Mouse (Mus musculus) stomach, postnatal 0 days (tissue): ENCODE data around the gene Ccdc155. TPM values are rescaled to one million over a fixed set of nuclear protein-coding genes. Genes with fewer than 3 reads are reported as not detected.
A peak's percentile ranks its signal among the peaks of the same experiment; 100 is the strongest.

ENCODE experiments used
- ATAC-seq: fragments of 200-750 bp; cut with Nextera tagmentation; 2 replicates; pipeline ENCODE4 v1.8.0; 2017; ENCODE audit not compliant: low FRiP score, low TSS enrichment
- DNase-seq: peaks from one replicate; pipeline ENCODE4 v3.0.0-alpha.2; 2016; ENCODE audit warnings: low spot score
- H3K27ac ChIP-seq: fragments of 300-500 bp; sonication (generic); replicated peaks from 2 replicates; pipeline ENCODE4 v1.5.1; 2014; ENCODE audit warnings: mild to moderate bottlenecking, control low read depth
- H3K27me3 ChIP-seq: fragments of 300-500 bp; sonication (generic); 2 replicates; pipeline ENCODE4 v1.6.1; 2014; ENCODE audit warnings: low read length; ENCODE audit not compliant: control insufficient read depth, insufficient read depth
- H3K36me3 ChIP-seq: fragments of 300-500 bp; sonication (generic); 2 replicates; pipeline ENCODE4 v1.6.1; 2014; ENCODE audit warnings: low read length, mixed read lengths; ENCODE audit not compliant: control insufficient read depth, insufficient read depth
- H3K4me1 ChIP-seq: fragments of 300-500 bp; sonication (generic); replicated peaks from 2 replicates; pipeline ENCODE4 v1.6.1; 2014; ENCODE audit warnings: antibody characterized with exemption; ENCODE audit not compliant: control insufficient read depth, insufficient read depth
- H3K4me2 ChIP-seq: fragments of 300-500 bp; sonication (generic); replicated peaks from 2 replicates; pipeline ENCODE4 v1.6.1; 2014; ENCODE audit warnings: low read depth, mild to moderate bottlenecking, control low read depth, moderate library complexity
- H3K4me3 ChIP-seq: fragments of 300-500 bp; sonication (generic); 2 replicates; pipeline ENCODE4 v1.5.1; 2014; ENCODE audit warnings: low read depth, low read length, control low read depth
- H3K9ac ChIP-seq: fragments of 300-500 bp; sonication (generic); 2 replicates; pipeline ENCODE4 v1.6.1; 2014; ENCODE audit warnings: mild to moderate bottlenecking, low read length, control low read depth, mixed read lengths
- H3K9me3 ChIP-seq: fragments of 300-500 bp; sonication (generic); 2 replicates; pipeline ENCODE4 v1.6.1; 2016; ENCODE audit warnings: low read length; ENCODE audit not compliant: control insufficient read depth
- CTCF ChIP-seq: IDR thresholded peaks from 2 replicates; pipeline ENCODE4 v1.5.1; 2016; ENCODE audit warnings: antibody characterized with exemption, low read depth, mild to moderate bottlenecking, moderate library complexity
- EP300 ChIP-seq: optimal IDR thresholded peaks from 2 replicates; pipeline ENCODE3; 2016; ENCODE audit warnings: antibody characterized with exemption
- WGBS: fragments of 180-500 bp; shearing (Covaris S2); extraction: QIAGEN DNeasy Blood & Tissue Kit; methylation state at CpG from one replicate; pipeline ENCODE4 v1.1.7; 2014; 5-methylcytosine and 5-hydroxymethylcytosine counted together
- polyA plus RNA-seq: library from polyadenylated mRNA; unstranded; fragments of >200 nt; fragmentation: Nextera tagmentation; extraction: Ambion mirVana; gene quantifications from 2 replicates; pipeline ENCODE4 v1.2.1, GENCODE M21; 2015

Gene Ccdc155
- 0.07 and 0.13 TPM in 2 replicates for polyA plus RNA-seq

GRCm38 (mm10) chr7:45204380-45205143 is at the start of gene Ccdc155:
TSS of gene Ccdc155 (minus strand) at chr7:45204892.
- no peak within 1 kb of the TSS for H3K27ac ChIP-seq
- ATAC-seq, result peak; percentile 81
- TF ChIP-seq EP300, result no peak
- no peak for TF ChIP-seq CTCF
- H3K4me1 ChIP-seq, result no peaks in the 10 kb centered on the region
- no peaks in the 10 kb centered on the region for H3K9me3 ChIP-seq
- H3K4me2 ChIP-seq, result peak within 1 kb of the TSS; percentile 56
- peak; percentile 84 for DNase-seq
- H3K9ac ChIP-seq, result peak within 1 kb of the TSS; percentile 23; the same call in 1 of the 2 replicates
- peak within 1 kb of the TSS; percentile 35 for H3K4me3 ChIP-seq
- H3K27me3 ChIP-seq, result no peaks in the 10 kb centered on the region
- no peaks in the 10 kb centered on the region for H3K36me3 ChIP-seq
- WGBS, result 6% methylated on average over 44 of the region's 44 CpGs

GRCm38 (mm10) chr7:45253806-45254205 is 49.1 kb upstream of the Ccdc155 start:
- TF ChIP-seq EP300, result no peak
- no peak for TF ChIP-seq CTCF
- DNase-seq (no peak), ATAC-seq (no peak)
- H3K27me3 ChIP-seq, result no peaks in the 10 kb centered on the region
- no peak overlapping the region for H3K9ac ChIP-seq
- H3K4me1 ChIP-seq, result no peaks in the 10 kb centered on the region
- no peaks in the 10 kb centered on the region for H3K36me3 ChIP-seq
- WGBS, result 76% methylated on average over 8 of the region's 8 CpGs
- H3K9me3 ChIP-seq, result no peaks in the 10 kb centered on the region
- H3K4me3 ChIP-seq, result no peak overlapping the region
- H3K27ac ChIP-seq, result no peak overlapping the region
- H3K4me2 ChIP-seq, result no peak overlapping the region

GRCm38 (mm10) chr7:45247666-45248065 is 43.0 kb upstream of the Ccdc155 start:
- no peak overlapping the region for H3K27ac ChIP-seq
- no peaks in the 10 kb centered on the region for H3K27me3 ChIP-seq
- H3K4me1 ChIP-seq, result no peaks in the 10 kb centered on the region
- H3K9ac ChIP-seq, result no peak overlapping the region
- H3K36me3 ChIP-seq, result no peaks in the 10 kb centered on the region
- ATAC-seq (no peak), DNase-seq (no peak)
- no peak overlapping the region for H3K4me2 ChIP-seq
- no peaks in the 10 kb centered on the region for H3K9me3 ChIP-seq
- no peak overlapping the region for H3K4me3 ChIP-seq
- WGBS, result 45% methylated on average over 3 of the region's 3 CpGs
- TF ChIP-seq EP300 (no peak), CTCF (peak; percentile 28; the same call in 1 of the 2 replicates)

- H3K4me2 ChIP-seq, result no peak overlapping the region; the same call in 1 of the 2 replicates
- H3K9ac ChIP-seq, result no peak overlapping the region
- 0 out of 2 replicates have a peak, but pooled peaks cover 2% of the 10 kb centered on the region for H3K27me3 ChIP-seq
- no peaks in the 10 kb centered on the region for H3K9me3 ChIP-seq
- WGBS, result 83% methylated on average over 6 of the region's 6 CpGs
- 0 out of 2 replicates have a peak, but pooled peaks cover 5% of the 10 kb centered on the region for H3K4me1 ChIP-seq
- H3K27ac ChIP-seq, result no peak overlapping the region
- TF ChIP-seq CTCF (no peak), EP300 (no peak)
- DNase-seq (no peak), ATAC-seq (no peak)
- H3K36me3 ChIP-seq, result no peaks in the 10 kb centered on the region
- no peak overlapping the region for H3K4me3 ChIP-seq
Measured at GRCm38 (mm10) chr7:45241389-45241749, 36.7 kb upstream of the Ccdc155 start.

GRCm38 (mm10) chr7:45240633-45241388 is 36.1 kb upstream of the Ccdc155 start, which contains the start of gene Slc6a16:
TSS of gene Slc6a16 (plus strand) at chr7:45241085.
- Histone ChIP-seq H3K36me3 (no peaks in the 10 kb centered on the region), H3K9ac (peak within 1 kb of the TSS; percentile 41), H3K27me3 (0 out of 2 replicates have a peak, but pooled peaks cover 2% of the 10 kb centered on the region), H3K4me2 (peak within 1 kb of the TSS; percentile 48), H3K4me3 (peak within 1 kb of the TSS; percentile 4; the same call in 1 of the 2 replicates), H3K27ac (no peak within 1 kb of the TSS), H3K4me1 (0 out of 2 replicates have a peak, but pooled peaks cover 5% of the 10 kb centered on the region), H3K9me3 (no peaks in the 10 kb centered on the region)
- DNase-seq, result peak; percentile 53
- peak; percentile 52 for ATAC-seq
- peak; percentile 25; the same call in 1 of the 2 replicates for TF ChIP-seq CTCF
- no peak for TF ChIP-seq EP300
- WGBS, result 25% methylated on average over 52 of the region's 53 CpGs
